Mouse (Mus musculus): ENCODE data around the gene Cfap44.

GRCm38 (mm10) chr16:44375459-44375858, 19.1 kb upstream of the Cfap44 start:
- TF ChIP-seq CTCF (IDR thresholded peaks at IDR 0.05; ENCODE audit: extremely low read depth, insufficient read depth, low read length) (no peak), POLR2A (IDR thresholded peaks at IDR 0.05; ENCODE audit: extremely low read depth, insufficient read depth, low read length) (no peak)
